Mouse (Mus musculus): ENCODE measurements at regions not wholly inside any gene's neighbourhood (a gene's known extent, or its start where the extent isn't known, plus 50 kb on each side); places are given as distances from the start of the nearest gene placed in this dataset.

GRCm38 (mm10) chr15:7012446-7012845 lies 78.0 kb upstream of the Lifr start:
- no peak for TF ChIP-seq CTCF (conservative IDR thresholded peaks at IDR 0.05; ENCODE audit: low read length)
- TF ChIP-seq NANOG (IDR thresholded peaks at IDR 0.05; ENCODE audit: borderline replicate concordance, low read length) = no peak
